8 mouse cellular contexts compared by ENCODE assay signal in the genomic region with DNA sequence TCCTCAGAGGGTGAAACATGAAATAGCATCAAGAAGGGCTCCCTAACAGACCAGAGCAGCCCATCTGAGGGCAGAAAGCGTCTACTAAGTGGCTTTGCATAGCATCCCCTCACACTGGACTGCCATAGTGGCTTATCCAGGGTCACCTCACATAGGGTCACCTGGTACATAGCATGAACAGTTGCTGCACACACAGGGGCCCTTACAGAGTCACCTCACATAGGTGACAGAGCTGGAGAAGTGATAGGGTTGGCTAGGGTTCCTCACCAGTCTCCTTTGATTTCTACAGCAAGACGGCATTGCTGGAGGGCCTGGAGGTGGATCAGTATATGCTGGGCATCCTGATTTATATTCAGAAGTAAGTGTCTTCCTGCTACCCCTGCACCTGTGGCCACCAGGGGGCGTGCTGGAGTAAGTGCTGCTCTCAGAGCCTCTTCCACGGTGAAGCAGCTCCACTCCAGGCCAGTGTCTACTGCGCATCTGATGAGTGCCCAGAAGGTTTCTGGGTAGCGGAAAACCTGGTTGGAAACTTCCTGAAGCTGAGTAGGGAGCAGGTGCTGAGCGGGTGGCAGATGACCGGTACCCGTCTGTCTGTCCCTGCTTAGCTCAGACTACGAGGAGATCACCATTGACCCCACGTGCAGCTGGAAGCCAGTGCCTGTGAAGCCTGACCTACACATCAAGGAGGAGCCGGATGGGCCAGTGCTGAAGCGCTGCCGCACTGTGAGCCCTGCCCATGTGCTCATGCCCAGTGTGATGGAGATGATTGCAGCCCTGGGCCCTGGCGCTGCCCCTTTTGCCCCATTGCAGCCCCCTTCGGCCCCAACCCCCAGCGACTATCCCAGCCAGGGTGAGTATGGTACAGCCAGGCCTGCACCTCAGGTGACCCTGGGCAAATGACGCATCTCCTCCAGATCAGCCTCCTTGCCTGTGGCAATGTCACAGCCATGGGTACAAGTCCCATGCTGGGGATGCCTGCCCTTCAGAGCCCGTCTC. TPM values are rescaled to one million over a fixed set of nuclear protein-coding genes. Genes with fewer than 3 reads are reported as not detected.
DNase-seq lines count a peak whose midpoint lies in the region; ATAC-seq lines count a peak whose summit lies in the region.

No protein-coding gene starts in this region.

- DNase-seq in heart, postnatal 14 days: peak; percentile 74 to 83
- peak; percentile 80 for DNase-seq in CD4-positive helper T cell, adult 2 months (ENCODE audit: low read depth, low spot score)
- DNase-seq in adrenal gland, adult 2 months: peak; percentile 72
- DNase-seq in limb, embryonic 11.5 days (ENCODE audit: low spot score): peak; percentile 73
- peak; percentile 55 to 69 for DNase-seq in urinary bladder, postnatal 36 days (ENCODE audit: low spot score in 2 of 2)

- no peak for ATAC-seq in heart, embryonic 11.5 days (replicated peaks; ENCODE audit: insufficient number of reproducible peaks, low FRiP score, low TSS enrichment)
- peak; percentile 64; the same call in 1 of the 2 replicates for ATAC-seq in erythroid progenitor cell, adult 5-6 weeks (replicated peaks; ENCODE audit: low FRiP score, poor library complexity, severe bottlenecking)
- ATAC-seq in limb, embryonic 11.5 days (ENCODE audit: insufficient number of reproducible peaks, low FRiP score, low TSS enrichment, low read depth): no peak
- ATAC-seq in neutrophil, adult 5-6 weeks (ENCODE audit: extremely low read depth, insufficient number of reproducible peaks, low FRiP score, poor library complexity, severe bottlenecking): peak; percentile 56

- no peak overlapping the region for H3K27ac ChIP-seq in heart, embryonic 11.5 days (ENCODE audit: low read depth, low read length)
- H3K27ac ChIP-seq in limb, embryonic 11.5 days (replicated peaks; ENCODE audit: low read depth, low read length): no peak overlapping the region

- H3K9me3 ChIP-seq in heart, embryonic 11.5 days (replicated peaks; ENCODE audit: control insufficient read depth, low read length): no peaks in the 10 kb centered on the region
- H3K9me3 ChIP-seq in limb, embryonic 11.5 days (ENCODE audit: control insufficient read depth, low read length): no peaks in the 10 kb centered on the region

- H3K4me1 ChIP-seq in heart, embryonic 11.5 days (ENCODE audit: control insufficient read depth, insufficient read depth, low read length): peaks cover 21% of the 10 kb centered on the region
- peaks cover 23% of the 10 kb centered on the region for H3K4me1 ChIP-seq in limb, embryonic 11.5 days (ENCODE audit: control insufficient read depth, insufficient read depth, low read length)

- H3K9ac ChIP-seq in heart, embryonic 11.5 days (ENCODE audit: low read depth, low read length): no peak overlapping the region
- H3K9ac ChIP-seq in limb, embryonic 11.5 days (ENCODE audit: low read length): no peak overlapping the region; the same call in 1 of the 2 replicates

- H3K27me3 ChIP-seq in heart, embryonic 11.5 days (ENCODE audit: control insufficient read depth, insufficient read depth, low read length): no peaks in the 10 kb centered on the region
- no peaks in the 10 kb centered on the region for H3K27me3 ChIP-seq in limb, embryonic 11.5 days (ENCODE audit: control insufficient read depth, insufficient read depth, low read length)

- H3K4me3 ChIP-seq in heart, embryonic 11.5 days (ENCODE audit: low read depth, low read length): no peak overlapping the region
- no peak overlapping the region for H3K4me3 ChIP-seq in limb, embryonic 11.5 days (ENCODE audit: low read depth, low read length)

- 86% methylated on average over 19 of the region's 19 CpGs for WGBS in heart, embryonic 11.5 days (ENCODE audit: insufficient replicate concordance)
- WGBS in limb, embryonic 11.5 days: 89% methylated on average over 19 of the region's 19 CpGs

- intact Hi-C loops in heart, postnatal 14 days (cut with DNase I): no loop called here

- H3K4me2 ChIP-seq in heart, embryonic 11.5 days: no peak overlapping the region
- no peak overlapping the region for H3K4me2 ChIP-seq in limb, embryonic 11.5 days (ENCODE audit: low read depth, severe bottlenecking)

- peaks cover 62% of the 10 kb centered on the region for H3K36me3 ChIP-seq in heart, embryonic 11.5 days (ENCODE audit: control insufficient read depth, insufficient read depth, low read length)
- H3K36me3 ChIP-seq in limb, embryonic 11.5 days (ENCODE audit: control insufficient read depth, insufficient read depth, low read length): peaks cover 39% of the 10 kb centered on the region

RNA-seq across cellular contexts. Expression of a gene that starts 12.4 kb away (rescaled TPM):
- total RNA-seq in heart, postnatal 14 days (2021): 100 to 1,000 TPM; 500 to 603 TPM
- polyA plus RNA-seq in heart, embryonic 11.5 days (2014; fragmentation: Nextera tagmentation; extraction: Ambion mirVana): 4,475 and 4,598 TPM in 2 replicates
- 1,000 to 10,000 TPM; 1,264 to 1,797 TPM for total RNA-seq in adrenal gland, adult 2 months (2021)
- 237 and 265 TPM in 2 replicates for polyA plus RNA-seq in adrenal gland, adult 2 months (2012; rRNA removed)
- total RNA-seq in erythroid progenitor cell, adult 5-6 weeks (2015; ENCODE audit: low replicate concordance): 1,149 and 1,152 TPM in 2 replicates
- total RNA-seq in erythroid progenitor cell, adult 5-6 weeks (2017; ENCODE audit: low replicate concordance): 288 and 328 TPM in 2 replicates
- polyA plus RNA-seq in limb, embryonic 11.5 days (2014; fragmentation: Nextera tagmentation; extraction: Ambion mirVana): 5,871 and 5,955 TPM in 2 replicates
- total RNA-seq in neutrophil, adult 5-6 weeks (2017): 569 and 595 TPM in 2 replicates

RNA-seq across cellular contexts. Expression of a gene that starts 13.9 kb away (rescaled TPM):
- total RNA-seq in heart, postnatal 14 days (2021): 10 to 100 TPM; 41.1 to 42.5 TPM
- polyA plus RNA-seq in heart, embryonic 11.5 days (2014; fragmentation: Nextera tagmentation; extraction: Ambion mirVana): 6.8 and 7.9 TPM in 2 replicates
- total RNA-seq in adrenal gland, adult 2 months (2021): 10 to 100 TPM; 50.5 to 52.8 TPM
- polyA plus RNA-seq in adrenal gland, adult 2 months (2012; rRNA removed): 71.1 and 85.0 TPM in 2 replicates
- total RNA-seq in erythroid progenitor cell, adult 5-6 weeks (2015; ENCODE audit: low replicate concordance): 16.6 and 17.6 TPM in 2 replicates
- total RNA-seq in erythroid progenitor cell, adult 5-6 weeks (2017; ENCODE audit: low replicate concordance): 5.1 and 7.8 TPM in 2 replicates
- polyA plus RNA-seq in limb, embryonic 11.5 days (2014; fragmentation: Nextera tagmentation; extraction: Ambion mirVana): 11.2 and 13.5 TPM in 2 replicates
- 29.6 and 32.9 TPM in 2 replicates for total RNA-seq in neutrophil, adult 5-6 weeks (2017)

RNA-seq across cellular contexts. Expression of a gene that starts 41.4 kb away (rescaled TPM):
- 10 to 100 TPM; 57.1 to 59.4 TPM for total RNA-seq in heart, postnatal 14 days (2021)
- polyA plus RNA-seq in heart, embryonic 11.5 days (2014; fragmentation: Nextera tagmentation; extraction: Ambion mirVana): 353 and 356 TPM in 2 replicates
- 10 to 100 TPM; 39.2 to 86.1 TPM for total RNA-seq in adrenal gland, adult 2 months (2021)
- polyA plus RNA-seq in adrenal gland, adult 2 months (2012; rRNA removed): 15.0 and 17.4 TPM in 2 replicates
- total RNA-seq in erythroid progenitor cell, adult 5-6 weeks (2015; ENCODE audit: low replicate concordance): 180 and 209 TPM in 2 replicates
- 100 and 160 TPM in 2 replicates for total RNA-seq in erythroid progenitor cell, adult 5-6 weeks (2017; ENCODE audit: low replicate concordance)
- polyA plus RNA-seq in limb, embryonic 11.5 days (2014; fragmentation: Nextera tagmentation; extraction: Ambion mirVana): 866 and 905 TPM in 2 replicates
- 41.4 and 46.2 TPM in 2 replicates for total RNA-seq in neutrophil, adult 5-6 weeks (2017)

Comparison
In these comparisons a context has a peak if more than half of its experiments do, and no peak if none do; other contexts are left out.
1. ATAC-seq: peak in erythroid progenitor cell, adult 5-6 weeks (single experiment) and neutrophil, adult 5-6 weeks (single experiment); none in heart, embryonic 11.5 days (single experiment) and limb, embryonic 11.5 days (single experiment).
2. Peak in every context shown above with its lines, with median percentiles within 50 percentile points of each other: DNase-seq.